Mouse (Mus musculus) liver, embryonic 12.5 days (tissue): ENCODE measurements at regions not wholly inside any gene's neighbourhood (a gene's known extent, or its start where the extent isn't known, plus 50 kb on each side); places are given as distances from the start of the nearest gene placed in this dataset.
"Not testable (repeated sequence)": the region's sequence is repeated elsewhere in the genome, so short reads cannot be mapped to it uniquely, and the experiment has no call there.

Experiments used
- ATAC-seq: fragments of 200-750 bp; cut with Nextera tagmentation; 2 replicates; pipeline ENCODE4 v1.8.0; 2017; ENCODE audit warnings: moderate number of reproducible peaks, mild to moderate bottlenecking, moderate library complexity
- H3K27ac ChIP-seq: fragments of 300-500 bp; sonication (generic); 2 replicates; pipeline ENCODE4 v1.5.1; 2016; ENCODE audit warnings: mild to moderate bottlenecking
- H3K27me3 ChIP-seq: fragments of 300-500 bp; sonication (generic); replicated peaks from 2 replicates; pipeline ENCODE4 v1.6.1; 2016; ENCODE audit warnings: mild to moderate bottlenecking, moderate library complexity
- H3K36me3 ChIP-seq: fragments of 300-500 bp; sonication (generic); 2 replicates; pipeline ENCODE4 v1.6.1; 2016; ENCODE audit warnings: mild to moderate bottlenecking, moderate library complexity
- H3K4me1 ChIP-seq: fragments of 300-500 bp; sonication (generic); 2 replicates; pipeline ENCODE4 v1.6.1; 2016
- H3K4me2 ChIP-seq: fragments of 300-500 bp; sonication (generic); 2 replicates; pipeline ENCODE4 v1.6.1; 2016; ENCODE audit warnings: mild to moderate bottlenecking, moderate library complexity
- H3K4me3 ChIP-seq: fragments of 300-500 bp; sonication (generic); 2 replicates; pipeline ENCODE4 v1.5.1; 2016; ENCODE audit warnings: mild to moderate bottlenecking, moderate library complexity
- H3K9ac ChIP-seq: fragments of 300-500 bp; sonication (generic); 2 replicates; pipeline ENCODE4 v1.6.1; 2016; ENCODE audit warnings: mild to moderate bottlenecking, moderate library complexity
- H3K9me3 ChIP-seq: fragments of 300-500 bp; sonication (generic); replicated peaks from 2 replicates; pipeline ENCODE4 v1.6.1; 2016; ENCODE audit warnings: mild to moderate bottlenecking, moderate library complexity
- WGBS: fragments of 180-500 bp; shearing (Covaris S2); methylation state at CpG from one replicate; pipeline ENCODE4 v1.1.7; 2016; ENCODE audit not compliant: insufficient replicate concordance; 5-methylcytosine and 5-hydroxymethylcytosine counted together

DNA sequence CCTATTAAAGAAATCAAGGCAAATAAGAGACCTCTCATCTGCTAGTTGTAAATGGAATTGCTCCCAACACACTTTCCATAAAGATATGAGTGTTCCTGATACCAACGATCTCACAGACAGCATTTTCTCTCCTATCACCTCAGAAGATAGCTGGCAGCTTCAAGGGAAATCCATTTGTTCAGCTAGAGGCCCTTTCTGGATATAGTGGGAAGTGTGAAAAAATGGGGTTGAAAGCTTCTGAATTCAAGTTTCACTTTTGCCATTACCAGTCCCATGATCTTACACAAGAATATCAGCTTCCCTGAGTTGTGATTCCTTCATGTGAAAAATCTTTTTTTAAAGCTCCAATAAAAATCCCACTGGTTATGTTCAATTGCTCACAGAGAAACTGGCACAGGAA lies 369.1 kb upstream of the Zfp703 start:
- ATAC-seq: no peak
- 51% methylated on average over 1 of the region's 1 CpGs for WGBS

GRCm38 (mm10) chr8:26608588-26608987 lies 368.5 kb upstream of the Zfp703 start:
- Histone ChIP-seq H3K9ac (no peak overlapping the region), H3K9me3 (peaks cover 6% of the 10 kb centered on the region; the same call in 1 of the 2 replicates)

More for the DNA sequence above, 369.1 kb upstream of the Zfp703 start:
- no peaks in the 10 kb centered on the region for H3K36me3 ChIP-seq
- H3K9me3 ChIP-seq: peaks cover 6% of the 10 kb centered on the region; the same call in 1 of the 2 replicates
- no peak overlapping the region for H3K27ac ChIP-seq
- H3K9ac ChIP-seq: no peak overlapping the region
- no peaks in the 10 kb centered on the region for H3K27me3 ChIP-seq
- H3K4me2 ChIP-seq: no peak overlapping the region
- no peaks in the 10 kb centered on the region for H3K4me1 ChIP-seq
- no peak overlapping the region for H3K4me3 ChIP-seq

GRCm38 (mm10) chr8:26612153-26612552 lies 365.0 kb upstream of the Zfp703 start:
- Histone ChIP-seq H3K9me3 (peaks cover 6% of the 10 kb centered on the region; the same call in 1 of the 2 replicates), H3K4me2 (no peak overlapping the region), H3K36me3 (no peaks in the 10 kb centered on the region), H3K4me3 (no peak overlapping the region), H3K27ac (no peak overlapping the region), H3K27me3 (no peaks in the 10 kb centered on the region), H3K4me1 (no peaks in the 10 kb centered on the region), H3K9ac (no peak overlapping the region)
- no peak for ATAC-seq

More at GRCm38 (mm10) chr8:26608588-26608987, 368.5 kb upstream of the Zfp703 start:
- ATAC-seq: no peak
- Histone ChIP-seq H3K4me1 (no peaks in the 10 kb centered on the region), H3K36me3 (no peaks in the 10 kb centered on the region), H3K4me2 (no peak overlapping the region), H3K27me3 (no peaks in the 10 kb centered on the region), H3K4me3 (no peak overlapping the region), H3K27ac (no peak overlapping the region)
- WGBS: 33% methylated on average over 3 of the region's 3 CpGs

DNA sequence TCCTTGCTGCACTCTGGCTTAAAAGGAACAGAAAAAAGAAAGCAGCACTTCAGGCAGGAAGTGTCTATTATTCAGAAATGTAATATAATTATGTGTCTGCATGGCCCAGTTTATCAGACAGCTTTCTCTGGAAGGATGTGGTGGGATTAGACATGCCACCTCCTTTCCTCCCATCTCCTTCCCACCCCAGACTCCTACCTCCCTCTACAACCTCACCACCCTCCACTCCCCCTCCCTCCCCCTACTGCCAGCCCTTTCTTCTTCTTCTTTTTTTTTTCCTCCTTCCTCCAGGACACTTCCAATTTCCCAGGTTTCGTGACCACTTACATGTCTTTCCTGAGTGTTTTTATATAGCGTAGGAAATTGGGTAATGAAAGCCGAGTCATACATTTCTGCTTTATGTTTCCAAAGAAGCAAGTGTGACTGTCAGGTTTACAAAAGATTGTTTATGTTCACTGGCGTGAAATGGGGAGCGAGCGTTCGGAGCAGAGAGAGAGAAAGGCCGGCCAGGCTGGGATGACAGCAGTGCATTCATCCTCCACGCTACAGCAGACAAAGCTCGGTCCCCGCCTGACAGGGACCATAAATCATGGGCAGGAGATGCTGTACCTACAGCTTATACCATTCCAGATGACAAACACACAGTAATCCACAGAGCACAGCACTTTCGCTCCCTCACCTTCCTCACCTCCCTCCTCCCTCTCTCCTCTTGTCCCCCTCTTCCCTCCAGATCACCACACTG lies 354.6 kb upstream of the Zfp703 start:
- Histone ChIP-seq H3K27ac (no peak overlapping the region), H3K4me2 (no peak overlapping the region)
- ATAC-seq: no peak

GRCm38 (mm10) chr8:26626186-26626585 lies 350.9 kb upstream of the Zfp703 start:
- WGBS: 75% methylated on average over 14 of the region's 14 CpGs
- Histone ChIP-seq H3K4me2 (no peak overlapping the region), H3K4me3 (no peak overlapping the region), H3K4me1 (no peaks in the 10 kb centered on the region), H3K27me3 (no peaks in the 10 kb centered on the region), H3K36me3 (no peaks in the 10 kb centered on the region), H3K27ac (no peak overlapping the region), H3K9ac (no peak overlapping the region), H3K9me3 (no peaks in the 10 kb centered on the region)
- no peak for ATAC-seq

More for the DNA sequence above, 354.6 kb upstream of the Zfp703 start:
- H3K9me3 ChIP-seq: no peaks in the 10 kb centered on the region
- 49% methylated on average over 12 of the region's 12 CpGs for WGBS
- H3K27me3 ChIP-seq: no peaks in the 10 kb centered on the region
- no peak overlapping the region for H3K4me3 ChIP-seq
- no peak overlapping the region for H3K9ac ChIP-seq
- no peaks in the 10 kb centered on the region for H3K4me1 ChIP-seq
- no peaks in the 10 kb centered on the region for H3K36me3 ChIP-seq

GRCm38 (mm10) chr8:26626651-26627077 lies 350.5 kb upstream of the Zfp703 start:
- no peaks in the 10 kb centered on the region for H3K36me3 ChIP-seq
- ATAC-seq: no peak
- 69% methylated on average over 17 of the region's 17 CpGs for whole genome bisulfite sequencing
- H3K27me3 ChIP-seq: no peaks in the 10 kb centered on the region
- H3K27ac ChIP-seq: no peak overlapping the region
- H3K9me3 ChIP-seq: no peaks in the 10 kb centered on the region
- H3K4me1 ChIP-seq: no peaks in the 10 kb centered on the region
- H3K4me2 ChIP-seq: no peak overlapping the region
- no peak overlapping the region for H3K9ac ChIP-seq
- H3K4me3 ChIP-seq: no peak overlapping the region

GRCm38 (mm10) chr8:26627191-26627891 lies 349.8 kb upstream of the Zfp703 start:
- H3K4me1 ChIP-seq: no peaks in the 10 kb centered on the region
- no peaks in the 10 kb centered on the region for H3K36me3 ChIP-seq
- H3K9me3 ChIP-seq: no peaks in the 10 kb centered on the region
- no peak for ATAC-seq
- no peak overlapping the region for H3K4me2 ChIP-seq
- 53% methylated on average over 12 of the region's 18 CpGs for WGBS
- no peak overlapping the region for H3K4me3 ChIP-seq
- no peak overlapping the region for H3K27ac ChIP-seq
- no peaks in the 10 kb centered on the region for H3K27me3 ChIP-seq
- no peak overlapping the region for H3K9ac ChIP-seq

GRCm38 (mm10) chr8:26630544-26630943 lies 346.6 kb upstream of the Zfp703 start:
- Histone ChIP-seq H3K27ac (no peak overlapping the region), H3K4me3 (no peak overlapping the region), H3K36me3 (no peaks in the 10 kb centered on the region), H3K9me3 (no peaks in the 10 kb centered on the region), H3K4me1 (no peaks in the 10 kb centered on the region), H3K9ac (no peak overlapping the region), H3K27me3 (0 out of 2 replicates have a peak, but pooled peaks cover 4% of the 10 kb centered on the region), H3K4me2 (no peak overlapping the region)
- WGBS: 67% methylated on average over 2 of the region's 2 CpGs
- no peak for ATAC-seq

DNA sequence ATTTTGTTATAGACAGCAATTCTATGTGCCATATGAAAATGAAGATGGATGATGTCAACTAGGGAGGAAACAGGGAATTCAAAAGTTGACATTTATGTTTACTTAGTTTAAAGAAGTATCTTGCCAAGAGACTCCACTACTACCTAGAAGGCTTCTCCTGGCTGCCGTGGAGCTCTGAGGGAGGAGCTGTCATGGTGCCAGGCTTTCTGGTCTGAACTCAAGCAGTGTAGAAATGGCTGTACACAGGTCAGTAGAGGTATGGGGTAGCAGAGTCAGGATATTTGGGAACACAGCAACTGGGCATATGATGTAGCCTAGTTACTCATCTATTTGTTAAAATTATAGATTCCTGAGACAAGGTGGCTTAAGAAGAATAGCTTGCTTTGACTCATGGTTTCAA lies 341.4 kb upstream of the Zfp703 start:
- Histone ChIP-seq H3K4me3 (no peak overlapping the region), H3K27ac (no peak overlapping the region), H3K27me3 (0 out of 2 replicates have a peak, but pooled peaks cover 4% of the 10 kb centered on the region), H3K9ac (no peak overlapping the region), H3K36me3 (no peaks in the 10 kb centered on the region), H3K9me3 (no peaks in the 10 kb centered on the region), H3K4me1 (no peaks in the 10 kb centered on the region), H3K4me2 (no peak overlapping the region)
- 57% methylated on average over 1 of the region's 1 CpGs for WGBS
- ATAC-seq: no peak

GRCm38 (mm10) chr8:26645375-26645774 lies 331.8 kb upstream of the Zfp703 start:
- H3K36me3 ChIP-seq, H3K4me3 ChIP-seq, H3K9ac ChIP-seq, H3K9me3 ChIP-seq, H3K27ac ChIP-seq, H3K4me2 ChIP-seq, H3K4me1 ChIP-seq, H3K27me3 ChIP-seq, ATAC-seq: not testable (repeated sequence)
- 67% methylated on average over 7 of the region's 7 CpGs for WGBS

- Histone ChIP-seq H3K4me1 (no peaks in the 10 kb centered on the region), H3K4me2 (no peak overlapping the region), H3K27me3 (no peaks in the 10 kb centered on the region), H3K9ac (no peak overlapping the region), H3K27ac (no peak overlapping the region), H3K36me3 (no peaks in the 10 kb centered on the region), H3K9me3 (no peaks in the 10 kb centered on the region), H3K4me3 (no peak overlapping the region)
- WGBS: 30% methylated on average over 1 of the region's 1 CpGs
- no peak for ATAC-seq
Measured at GRCm38 (mm10) chr8:26650287-26650686, 326.8 kb upstream of the Zfp703 start.

- 41% methylated on average over 8 of the region's 8 CpGs for WGBS
- 0 out of 2 replicates have a peak, but pooled peaks cover 2% of the 10 kb centered on the region for H3K27me3 ChIP-seq
- no peaks in the 10 kb centered on the region for H3K36me3 ChIP-seq
- H3K27ac ChIP-seq: no peak overlapping the region
- H3K4me1 ChIP-seq: no peaks in the 10 kb centered on the region
- no peak for ATAC-seq
- H3K9me3 ChIP-seq: no peaks in the 10 kb centered on the region
- H3K4me3 ChIP-seq: no peak overlapping the region
- H3K4me2 ChIP-seq: no peak overlapping the region
- H3K9ac ChIP-seq: no peak overlapping the region
Measured at GRCm38 (mm10) chr8:26655897-26656296, 321.2 kb upstream of the Zfp703 start.
